Mouse (Mus musculus) E14TG2a.4 (cell line): Measurements from ENCODE around the gene Parp8.

ENCODE experiments used
- CTCF ChIP-seq: conservative IDR thresholded peaks from 2 replicates; pipeline ENCODE4 v1.5.1; 2014; ENCODE audit warnings: low read length
- NANOG ChIP-seq: IDR thresholded peaks from 2 replicates; pipeline ENCODE4 v1.6.1; 2014; ENCODE audit warnings: borderline replicate concordance, low read length, mixed read lengths

DNA sequence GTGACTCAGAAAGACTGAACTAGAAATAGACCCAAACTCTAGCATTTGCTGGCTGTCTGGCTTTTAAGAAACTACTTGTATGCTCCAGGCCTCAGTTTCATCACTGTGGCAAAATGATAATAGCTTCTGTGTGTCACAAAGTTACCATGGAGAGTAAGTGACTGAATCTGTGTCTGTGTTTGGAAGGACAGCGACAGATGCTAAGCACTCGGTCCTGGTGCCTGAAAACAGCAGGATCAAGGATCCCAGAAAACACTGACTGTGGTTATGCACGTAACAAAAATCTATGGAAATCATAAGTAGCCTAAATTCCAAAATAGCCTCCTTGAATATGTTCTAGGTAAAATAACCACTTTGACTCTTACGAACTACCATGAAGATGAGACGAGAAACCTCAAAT is 126.9 kb downstream of the Parp8 start:
- TF ChIP-seq CTCF = no peak
- no peak for TF ChIP-seq NANOG
